Mouse (Mus musculus) C3H10T1/2 (cell line): ENCODE measurements around the gene Atg4d. TPM values are rescaled to one million over a fixed set of nuclear protein-coding genes. Genes with fewer than 3 reads are reported as not detected.

Source experiments
- polyA plus RNA-seq, 2 experiments: library from polyadenylated mRNA; unstranded; fragments of >200 nt; fragmentation: generic; extraction: Trizol; gene quantifications; one replicate each; pipeline ENCODE4 v1.2.1; 2012; ENCODE audit warnings: missing spikeins in 2 of 2

Atg4d gene
- 10 to 100 TPM; 18.7 to 19.6 TPM for polyA plus RNA-seq

DNA sequence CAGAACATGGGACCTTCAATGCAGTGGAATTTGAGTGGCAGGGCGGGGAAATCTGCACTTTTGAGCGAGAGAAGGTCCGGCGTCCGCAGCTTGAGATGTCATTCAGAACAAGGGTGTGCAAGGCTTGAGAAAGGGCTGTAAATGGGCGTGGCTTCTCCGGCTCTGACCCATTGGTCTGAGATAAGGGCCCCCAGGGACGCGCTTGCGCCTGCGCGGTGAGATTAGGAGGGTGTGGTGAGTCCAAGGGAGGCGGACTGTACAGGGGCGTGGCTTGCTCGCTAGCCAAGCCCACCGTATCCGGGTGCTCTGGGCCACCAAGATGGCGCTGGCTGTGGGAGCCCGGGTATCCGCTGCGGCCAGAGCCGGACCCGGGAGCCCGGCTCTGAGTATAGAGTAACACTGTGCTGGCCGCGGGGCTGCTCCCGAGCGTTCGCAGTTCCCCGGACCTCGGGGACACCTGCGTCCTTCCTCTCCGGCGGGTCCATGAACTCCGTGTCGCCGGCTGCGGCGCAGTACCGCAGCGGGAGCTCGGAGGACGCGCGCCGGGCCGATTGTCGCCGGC, at the start of gene Atg4d:
Atg4d (plus strand) TSS at position 294 of the 562 bp plus-strand sequence.

DNA sequence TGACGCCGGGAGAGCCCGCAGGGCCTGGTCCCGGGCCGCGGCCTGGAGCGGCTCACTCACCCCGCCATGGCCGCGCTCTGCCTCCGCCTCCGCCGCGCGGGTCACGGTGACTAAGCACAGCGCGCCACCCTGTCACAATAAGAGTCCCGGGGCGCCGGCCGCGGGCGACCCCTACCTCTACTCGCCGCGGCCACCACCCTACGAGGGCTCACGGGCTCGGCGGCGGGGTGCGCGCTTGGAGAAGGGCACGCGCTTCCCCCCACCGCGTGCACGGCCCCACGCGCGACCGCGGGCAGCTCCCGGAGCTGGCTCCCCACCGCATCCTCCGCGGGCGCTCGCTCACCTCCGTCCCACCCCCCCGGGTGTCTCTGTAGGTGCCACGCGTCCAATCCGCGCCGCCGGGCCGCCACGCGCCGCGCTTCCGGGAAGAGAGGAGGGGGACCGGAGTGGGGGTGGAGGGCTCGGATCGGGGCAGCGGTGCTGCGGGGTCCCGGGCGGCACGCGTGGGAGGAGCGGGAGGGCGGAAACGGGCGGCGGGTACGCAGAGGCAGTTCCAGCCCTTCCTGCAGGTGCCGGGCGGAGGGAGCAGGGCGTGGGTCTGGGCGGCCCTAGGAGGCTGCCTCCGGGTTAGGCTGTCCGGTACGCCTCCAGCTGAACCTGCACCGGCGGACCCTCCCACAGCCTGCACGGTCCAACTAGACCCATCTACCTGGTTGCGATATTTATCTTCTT, 26.2 kb upstream of the Atg4d start, which contains the start of gene Keap1:
Keap1 (minus strand) TSS at position 629 of the 732 bp plus-strand sequence.

DNA sequence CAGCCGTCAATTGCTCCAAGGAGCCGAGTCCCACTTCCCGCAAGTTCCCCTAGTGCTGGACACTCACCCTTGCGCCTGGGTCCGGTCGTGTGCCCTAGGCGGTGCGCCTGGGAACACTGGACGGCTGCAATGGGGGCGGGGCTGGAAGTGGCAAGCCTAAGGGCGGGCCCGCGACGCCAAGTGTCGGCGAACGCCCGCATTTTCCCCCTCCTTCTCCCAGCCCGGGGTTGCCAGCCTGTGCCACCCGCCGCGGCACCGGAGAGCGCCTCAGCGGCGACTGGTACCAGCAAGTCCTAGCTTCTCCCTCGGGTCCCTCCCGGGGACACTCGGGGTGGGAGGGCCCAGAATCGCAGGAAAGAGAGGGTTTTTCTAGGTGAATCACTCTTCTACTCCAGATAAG, 16.8 kb upstream of the Atg4d start, which contains the start of gene S1pr5:
S1pr5 (minus strand) TSS at position 118 of the 400 bp plus-strand sequence.

DNA sequence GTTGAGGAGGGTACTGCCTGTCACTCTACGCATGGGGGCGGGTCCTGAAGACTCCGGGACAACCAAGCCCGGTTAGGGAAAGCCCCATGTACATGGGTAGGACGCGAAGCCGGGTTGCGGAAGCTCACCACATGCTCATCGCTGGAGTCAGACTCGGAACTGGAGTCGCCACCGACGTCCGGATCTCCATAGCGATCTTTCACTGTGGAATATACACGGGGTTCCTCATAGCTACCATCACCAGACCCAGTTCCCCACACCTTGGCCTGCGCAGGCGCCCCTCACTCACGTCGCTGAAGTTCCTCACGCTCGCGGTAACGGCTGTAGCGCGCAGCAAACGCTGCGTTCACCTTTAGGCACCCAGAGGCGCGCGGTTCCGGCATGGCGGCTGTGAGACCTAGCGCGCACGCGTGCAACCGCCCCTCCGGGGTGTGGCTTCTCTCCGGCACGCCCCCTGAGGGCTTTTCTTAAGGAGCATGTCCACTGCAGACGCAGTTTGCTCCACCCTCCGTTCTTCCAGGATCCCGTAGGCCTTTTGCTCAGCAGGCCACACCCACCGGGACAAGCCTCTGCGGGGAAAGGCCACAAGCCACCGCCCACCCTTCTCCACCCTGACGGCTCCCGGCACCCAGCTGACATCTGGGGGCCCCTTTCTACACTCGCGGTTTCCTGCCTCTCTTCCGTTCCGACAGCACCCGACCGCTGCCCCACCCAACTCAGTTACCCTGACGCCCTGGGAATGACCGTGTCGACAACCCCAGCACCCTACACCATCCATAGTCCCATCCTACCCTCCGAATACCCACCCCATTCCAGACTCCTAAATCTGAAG, 22.7 kb downstream of the Atg4d start, which contains the start of gene Kri1:
Kri1 (minus strand) TSS at position 399 of the 832 bp plus-strand sequence.

DNA sequence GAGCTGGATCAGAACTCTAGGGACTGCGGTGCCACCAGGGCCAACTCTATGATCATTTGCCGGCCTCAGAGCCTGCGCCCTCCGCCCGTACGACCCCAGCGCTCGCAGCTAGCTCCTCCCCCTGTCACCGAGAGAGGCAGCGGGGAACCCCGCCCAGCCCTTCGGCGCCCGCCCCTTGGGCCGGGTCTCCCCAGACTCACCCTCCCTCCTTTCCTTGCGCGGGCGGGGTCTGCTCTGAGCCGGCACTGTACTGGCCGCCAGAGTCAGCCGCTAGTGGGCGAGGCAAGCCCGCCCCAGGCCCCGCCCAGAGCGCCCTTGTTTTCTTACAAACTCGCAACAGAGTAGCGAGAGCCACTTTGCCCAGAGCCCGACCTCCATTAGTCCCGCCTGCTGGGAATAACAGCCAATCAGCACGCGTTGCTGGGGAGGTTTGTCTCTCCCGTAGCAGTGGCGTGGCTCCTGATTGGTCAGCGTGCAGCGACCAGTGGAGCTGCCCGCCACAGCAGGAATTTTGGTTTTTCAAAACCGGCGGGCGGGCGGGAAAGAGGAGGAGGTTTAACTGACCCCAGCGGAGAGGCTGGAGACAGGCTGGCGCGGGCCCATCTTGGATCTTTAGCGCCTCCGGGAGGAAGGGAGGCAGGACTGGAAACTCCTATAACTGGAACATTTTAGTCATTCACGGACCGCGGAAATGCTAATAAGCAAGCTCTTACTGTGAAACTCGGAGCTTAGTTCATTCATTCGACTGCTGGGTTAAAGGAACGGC, 26.1 kb downstream of the Atg4d start, which contains the start of gene Cdkn2d:
Cdkn2d (minus strand) TSS at position 386 of the 766 bp plus-strand sequence.

DNA sequence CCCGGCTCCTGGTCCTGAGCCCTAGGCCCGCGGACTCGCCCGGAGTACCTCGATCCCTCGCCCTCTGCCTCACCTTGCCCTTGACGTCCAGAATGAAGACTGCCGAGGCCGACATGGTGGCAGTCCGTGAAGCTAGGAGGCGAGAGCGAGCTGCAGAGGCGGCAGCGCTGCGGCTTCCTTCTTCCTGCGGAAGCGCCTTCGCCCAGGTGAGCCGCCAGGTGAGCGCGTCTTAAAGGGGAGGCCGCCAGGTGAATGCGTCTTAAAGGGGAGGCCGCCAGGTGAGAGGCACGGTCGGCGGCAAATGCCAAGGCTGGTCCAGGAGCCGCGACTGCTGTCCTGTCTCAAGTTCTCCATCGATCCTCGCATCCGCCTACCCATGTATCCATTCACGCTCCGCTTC, 47.0 kb downstream of the Atg4d start, which contains the start of gene Ap1m2:
Ap1m2 (minus strand) TSS at position 204 of the 400 bp plus-strand sequence.

DNA sequence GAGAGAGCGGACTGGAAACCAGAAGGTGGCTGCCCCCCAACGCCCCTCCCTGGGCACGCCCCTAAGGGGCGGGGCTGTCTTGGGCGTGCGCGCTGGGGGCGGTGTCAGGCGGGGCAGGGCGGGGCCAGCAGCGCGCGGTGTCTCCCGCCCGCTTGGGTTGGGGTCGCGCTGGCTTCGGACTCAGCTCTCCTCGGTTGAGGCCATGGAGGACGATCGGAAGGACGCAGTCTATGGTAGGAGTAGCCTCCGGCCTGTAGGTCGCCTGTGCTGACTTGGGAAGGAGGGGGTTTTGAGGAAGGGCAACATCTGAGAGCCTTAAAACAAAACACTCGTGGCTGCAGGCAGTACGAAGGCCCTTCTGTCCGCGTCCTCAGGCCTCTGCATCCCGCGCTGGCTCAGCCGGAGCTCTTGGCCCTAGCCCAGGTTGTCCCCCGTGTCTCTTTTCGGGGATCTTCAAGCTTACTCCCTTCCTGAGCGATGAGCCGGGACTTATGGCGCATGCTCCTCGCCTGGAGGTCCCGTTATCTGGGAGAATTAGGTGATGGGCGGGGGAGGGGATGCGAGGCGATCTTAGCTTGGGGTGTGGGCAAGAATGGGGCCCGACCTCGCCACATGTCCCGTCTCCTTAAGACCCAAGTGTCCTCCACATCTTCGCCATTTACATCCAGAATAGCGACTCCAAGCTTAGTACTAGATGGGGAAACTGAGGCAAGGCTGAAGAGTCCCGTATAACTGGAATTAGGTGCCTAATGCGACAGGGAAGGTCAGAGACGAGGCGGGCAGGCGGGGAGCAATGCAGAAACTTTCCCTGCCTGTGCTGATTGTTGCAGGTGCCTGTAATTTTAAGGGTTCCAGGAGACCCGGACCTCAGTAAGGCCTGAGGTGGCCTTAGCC, 55.8 kb downstream of the Atg4d start, which contains the start of gene Slc44a2:
Slc44a2 (plus strand) TSS at position 80 of the 894 bp plus-strand sequence.

Other genes starting within 250 kb of the Atg4d start
- gene Icam1, start 249.3 kb upstream of the Atg4d start, polyA plus RNA-seq, result under 1 TPM; 0.04 to 0.99 TPM
- under 1 TPM; 0.08 to 0.52 TPM for gene Icam4, start 235.9 kb upstream of the Atg4d start, polyA plus RNA-seq
- 1 to 10 TPM in 1 of 2 experiments, under 1 TPM in 1; 0.25 to 7.9 TPM for gene Icam5, start 233.2 kb upstream of the Atg4d start, polyA plus RNA-seq
- gene Zglp1, start 198.2 kb upstream of the Atg4d start, polyA plus RNA-seq, result under 1 TPM in 1 of 2 experiments, not detected in 1; 0.57 TPM
- under 1 TPM; 0.52 to 0.88 TPM for gene Gm49373, start 192.2 kb upstream of the Atg4d start, polyA plus RNA-seq
- gene Fdx1l, start 191.7 kb upstream of the Atg4d start, polyA plus RNA-seq, result 10 to 100 TPM; 58.9 to 94.5 TPM
- gene Gm38431, start 173.3 kb upstream of the Atg4d start, polyA plus RNA-seq, result 1 to 10 TPM in 1 of 2 experiments, under 1 TPM in 1; 0.99 to 1.5 TPM
- 10 to 100 TPM; 46.3 to 49.8 TPM for gene Raver1, start 173.3 kb upstream of the Atg4d start, polyA plus RNA-seq
- 10 to 100 TPM in 1 of 2 experiments, 1 to 10 TPM in 1; 5.3 to 10.9 TPM for gene Tyk2, start 134.1 kb upstream of the Atg4d start, polyA plus RNA-seq
- gene Cdc37, start 115.3 kb upstream of the Atg4d start, polyA plus RNA-seq, result 100 to 1,000 TPM; 230 to 298 TPM
- gene Pde4a, start 99.6 kb upstream of the Atg4d start, polyA plus RNA-seq, result 10 to 100 TPM in 1 of 2 experiments, 1 to 10 TPM in 1; 4.1 to 10.6 TPM
- gene Keap1, start 25.9 kb upstream of the Atg4d start, polyA plus RNA-seq, result 10 to 100 TPM; 29.4 to 56.7 TPM
- gene S1pr5, start 16.9 kb upstream of the Atg4d start, polyA plus RNA-seq, result under 1 TPM in 1 of 2 experiments, not detected in 1; 0.07 TPM
- gene Kri1, start 22.7 kb downstream of the Atg4d start, polyA plus RNA-seq, result 10 to 100 TPM; 14.1 to 22.0 TPM
- 10 to 100 TPM; 21.1 to 59.7 TPM for gene Cdkn2d, start 26.1 kb downstream of the Atg4d start, polyA plus RNA-seq
- under 1 TPM in 1 of 2 experiments, not detected in 1; 0.06 TPM for gene Ap1m2, start 47.0 kb downstream of the Atg4d start, polyA plus RNA-seq
- gene Slc44a2, start 55.4 kb downstream of the Atg4d start, polyA plus RNA-seq, result 10 to 100 TPM; 11.5 to 67.6 TPM
- gene Ilf3, start 102.6 kb downstream of the Atg4d start, polyA plus RNA-seq, result 10 to 100 TPM; 12.3 to 78.0 TPM
- 10 to 100 TPM; 25.1 to 35.0 TPM for gene Qtrt1, start 146.5 kb downstream of the Atg4d start, polyA plus RNA-seq
- gene Dnm2, start 159.6 kb downstream of the Atg4d start, polyA plus RNA-seq, result 10 to 100 TPM; 31.7 to 76.8 TPM
- 100 to 1,000 TPM in 1 of 2 experiments, 10 to 100 TPM in 1; 72.9 to 105 TPM for gene Tmed1, start 245.0 kb downstream of the Atg4d start, polyA plus RNA-seq